Mouse (Mus musculus): ENCODE data around the gene Mrps14.

DNA sequence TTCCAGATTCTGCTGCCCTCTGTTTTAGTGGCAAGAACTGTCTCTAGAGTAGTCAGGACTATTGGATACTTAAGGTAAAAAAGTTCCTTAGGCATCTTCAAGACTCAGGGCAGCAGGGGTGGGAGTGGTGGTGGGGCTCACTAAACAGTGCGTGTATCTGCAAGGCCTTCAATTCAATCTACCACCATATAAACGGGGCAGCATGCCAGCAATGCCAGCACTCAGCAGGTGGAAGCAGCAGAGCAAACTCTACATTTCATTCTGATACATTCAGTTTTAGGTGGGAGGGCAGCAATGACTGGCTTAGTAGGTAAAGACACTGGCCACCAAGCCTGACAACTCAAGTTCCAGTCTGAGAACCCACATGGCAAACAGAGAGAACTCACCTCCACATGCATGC is 45.1 kb downstream of the Mrps14 start:
- TF ChIP-seq CTCF (IDR thresholded peaks at IDR 0.05; ENCODE audit: extremely low read depth, insufficient read length, insufficient replicate concordance, low read depth, low read length) = no peak
- no peak for TF ChIP-seq POLR2A (IDR thresholded peaks at IDR 0.05; ENCODE audit: low read depth, low read length)
